Mouse (Mus musculus) urinary bladder, postnatal 36 days (tissue): ENCODE data around the gene Pim1.
A peak's percentile ranks its signal among the peaks of the same experiment; 100 is the strongest.
"Not testable (repeated sequence)": the region's sequence is repeated elsewhere in the genome, so short reads cannot be mapped to it uniquely, and the experiment has no call there.

Source experiments
- DNase-seq, 2 experiments: peaks; one replicate each; pipeline ENCODE4 v3.0.0; 2022; ENCODE audit warnings: low spot score in 2 of 2, mixed read lengths in 1 of 2

The Pim1 gene

DNA sequence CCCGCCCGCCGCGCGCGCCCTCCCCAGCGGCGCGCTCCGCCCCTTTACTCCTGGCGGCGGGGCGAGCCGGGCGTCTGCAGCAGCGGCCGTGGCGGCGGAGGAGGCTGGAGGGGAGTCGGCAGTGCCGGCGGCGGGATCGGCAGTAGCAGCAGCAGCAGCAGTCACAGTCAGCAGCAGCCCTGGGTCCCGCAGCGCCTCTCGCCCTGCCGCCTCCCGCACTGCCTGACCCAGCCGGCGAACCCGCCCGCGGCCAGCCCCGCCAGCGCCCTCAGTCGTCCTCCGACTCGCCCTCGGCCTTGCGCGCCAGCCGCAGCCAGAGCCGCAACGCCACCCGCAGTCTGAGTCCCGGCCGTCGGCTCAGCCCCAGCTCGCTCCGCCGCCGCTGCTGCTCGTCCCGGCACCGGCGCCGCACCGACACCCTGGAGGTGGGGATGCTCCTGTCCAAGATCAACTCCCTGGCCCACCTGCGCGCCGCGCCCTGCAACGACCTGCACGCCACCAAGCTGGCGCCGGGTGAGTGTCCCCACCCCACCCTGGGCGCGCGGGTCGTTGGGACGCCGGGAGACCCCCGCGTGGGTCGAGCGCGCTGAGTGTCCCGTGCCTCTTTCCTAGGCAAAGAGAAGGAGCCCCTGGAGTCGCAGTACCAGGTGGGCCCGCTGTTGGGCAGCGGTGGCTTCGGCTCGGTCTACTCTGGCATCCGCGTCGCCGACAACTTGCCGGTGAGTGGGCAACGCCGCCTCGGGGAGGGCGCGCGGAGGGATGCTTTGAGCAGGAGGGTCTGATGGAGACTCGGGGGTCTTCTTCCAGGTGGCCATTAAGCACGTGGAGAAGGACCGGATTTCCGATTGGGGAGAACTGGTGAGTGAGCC lies at the start of gene Pim1:
TSS of gene Pim1 (plus strand) at position 41 of the 869 bp plus-strand sequence.
- DNase-seq = peak in 1 of 2 experiments; percentile 20

DNA sequence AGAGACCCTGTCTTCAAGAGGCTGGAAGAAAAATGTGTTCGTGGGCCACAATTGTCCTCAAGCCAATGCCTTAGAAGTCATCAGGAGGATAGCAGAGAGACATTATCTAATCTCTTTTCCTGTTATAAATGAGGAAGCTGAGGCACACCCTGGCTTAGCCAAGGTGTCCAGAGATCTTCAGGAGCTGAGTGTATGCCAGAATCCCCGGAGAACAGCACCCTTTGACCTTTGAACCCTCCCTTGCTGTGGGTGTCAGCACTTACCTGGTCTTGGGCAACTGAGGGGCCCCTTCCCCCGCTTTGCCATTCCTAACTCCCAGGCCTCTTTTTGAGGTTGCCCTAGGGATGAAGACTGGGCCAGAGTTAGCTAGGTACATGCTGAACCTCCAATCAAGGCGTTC lies 49.0 kb upstream of the Pim1 start:
- DNase-seq = no peak

DNA sequence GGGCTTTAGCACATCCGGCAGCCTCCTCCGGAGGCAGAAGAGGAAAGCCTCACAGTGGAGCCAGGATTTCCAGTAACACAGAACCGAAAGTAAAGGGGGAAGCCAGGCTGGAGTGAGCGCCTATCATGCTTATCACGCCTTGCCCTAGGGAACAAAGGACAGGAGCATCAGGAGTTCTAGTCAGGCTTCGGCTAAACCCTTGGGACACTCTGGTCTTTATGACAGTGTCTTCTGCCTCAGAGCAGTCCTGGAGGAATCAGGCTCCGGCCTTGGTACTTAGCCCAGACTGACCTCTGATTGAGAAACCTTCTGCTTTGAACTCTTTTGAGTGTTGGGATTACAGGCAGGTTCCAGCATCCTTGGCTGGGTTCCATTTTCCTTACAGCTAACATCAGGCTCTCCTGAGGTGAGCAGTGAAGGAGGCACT lies 48.4 kb upstream of the Pim1 start:
- DNase-seq = no peak

- no peak for DNase-seq
Measured at GRCm38 (mm10) chr17:29443724-29444123, 46.8 kb upstream of the Pim1 start.

GRCm38 (mm10) chr17:29445072-29445471 lies 45.5 kb upstream of the Pim1 start:
- no peak for DNase-seq

GRCm38 (mm10) chr17:29447323-29447722 lies 43.2 kb upstream of the Pim1 start:
- DNase-seq = no peak

DNA sequence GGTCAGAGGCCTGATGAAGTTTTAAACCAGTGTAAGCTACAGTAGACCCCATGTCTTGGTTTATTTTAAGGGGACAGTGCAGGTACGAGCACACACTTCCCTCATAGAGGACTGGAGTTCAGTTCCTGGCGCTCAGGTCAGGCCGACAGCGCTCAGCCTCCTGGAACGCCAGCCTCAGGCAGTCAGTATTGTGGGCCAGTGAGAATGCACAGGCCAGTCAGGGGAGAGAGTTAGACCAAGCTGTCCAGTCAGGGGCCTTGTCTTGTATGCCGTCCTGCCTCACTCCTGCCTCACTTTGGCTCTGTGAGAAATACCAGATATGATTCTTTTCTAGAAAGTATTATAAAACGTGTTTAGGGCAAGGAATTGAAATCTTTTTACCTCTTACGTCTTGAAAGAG lies 42.5 kb upstream of the Pim1 start:
- DNase-seq = no peak

DNA sequence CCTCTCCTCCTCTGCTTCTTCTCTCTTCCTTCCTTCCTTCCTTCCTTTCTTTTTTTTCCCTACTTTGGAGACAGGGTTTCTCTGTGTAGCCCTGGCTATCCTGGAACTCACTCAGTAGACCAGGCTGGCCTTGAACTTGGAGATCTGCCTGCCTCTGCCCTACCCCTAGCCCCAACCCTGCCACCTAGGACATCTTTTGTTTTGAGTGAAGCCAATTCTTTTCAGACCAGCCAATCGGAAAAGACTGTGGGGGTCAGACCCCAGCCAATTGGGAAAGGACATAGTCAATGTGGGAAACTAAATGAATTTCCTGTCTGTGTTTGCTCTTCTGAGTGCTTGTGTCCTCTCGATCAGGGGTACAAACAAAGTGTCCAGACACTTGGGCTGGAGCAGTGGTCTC lies 42.0 kb upstream of the Pim1 start:
- DNase-seq = no peak

DNA sequence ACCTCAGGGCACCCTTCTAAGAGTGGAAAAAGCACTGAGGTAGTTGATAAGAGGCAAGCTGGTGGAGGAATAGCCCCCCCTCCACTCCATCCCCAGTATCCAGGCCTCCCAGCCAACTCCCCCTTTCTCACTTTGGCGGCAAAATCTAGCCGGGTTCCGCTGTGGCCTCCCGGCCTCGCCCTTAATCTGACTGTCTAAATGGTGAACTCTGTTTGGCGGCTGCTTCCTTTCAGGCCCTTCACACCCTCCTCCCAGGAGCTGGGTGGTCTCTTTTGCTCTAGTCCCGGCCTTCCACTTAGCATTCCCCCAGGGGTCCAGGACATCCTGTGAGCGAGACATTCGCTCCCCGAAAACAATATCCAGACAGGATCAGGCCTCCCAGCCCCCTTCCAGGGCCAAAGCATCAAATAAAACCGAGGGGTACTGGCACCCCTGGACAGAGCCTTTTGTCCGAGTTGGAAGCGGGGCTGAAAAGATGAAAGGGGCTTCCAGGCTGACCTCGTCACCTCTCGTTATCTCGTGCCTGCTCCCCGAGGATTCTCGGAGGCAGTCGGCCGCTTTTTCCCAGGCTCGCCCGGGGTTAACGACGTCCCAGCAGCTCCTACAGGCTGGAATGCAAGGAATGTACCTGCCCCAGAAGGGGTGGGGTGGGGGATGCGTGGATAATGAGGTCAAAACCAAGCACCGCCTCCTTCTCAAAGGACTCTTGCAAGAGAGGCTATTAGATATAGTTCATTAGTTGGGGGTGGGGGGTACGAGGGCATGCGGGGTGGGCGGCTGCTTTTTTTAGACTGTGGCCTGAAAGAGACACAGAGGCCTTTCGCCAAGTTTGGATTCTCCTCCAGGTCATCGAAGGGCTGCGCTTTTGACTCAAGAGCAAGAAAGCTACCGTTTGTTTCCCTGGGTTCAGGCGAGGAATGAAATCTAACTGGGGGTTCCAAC lies 39.4 kb upstream of the Pim1 start:
- no peak for DNase-seq

GRCm38 (mm10) chr17:29451841-29452210 lies 38.7 kb upstream of the Pim1 start:
- no peak for DNase-seq

GRCm38 (mm10) chr17:29454119-29454518 lies 36.4 kb upstream of the Pim1 start:
- DNase-seq = not testable (repeated sequence)

DNA sequence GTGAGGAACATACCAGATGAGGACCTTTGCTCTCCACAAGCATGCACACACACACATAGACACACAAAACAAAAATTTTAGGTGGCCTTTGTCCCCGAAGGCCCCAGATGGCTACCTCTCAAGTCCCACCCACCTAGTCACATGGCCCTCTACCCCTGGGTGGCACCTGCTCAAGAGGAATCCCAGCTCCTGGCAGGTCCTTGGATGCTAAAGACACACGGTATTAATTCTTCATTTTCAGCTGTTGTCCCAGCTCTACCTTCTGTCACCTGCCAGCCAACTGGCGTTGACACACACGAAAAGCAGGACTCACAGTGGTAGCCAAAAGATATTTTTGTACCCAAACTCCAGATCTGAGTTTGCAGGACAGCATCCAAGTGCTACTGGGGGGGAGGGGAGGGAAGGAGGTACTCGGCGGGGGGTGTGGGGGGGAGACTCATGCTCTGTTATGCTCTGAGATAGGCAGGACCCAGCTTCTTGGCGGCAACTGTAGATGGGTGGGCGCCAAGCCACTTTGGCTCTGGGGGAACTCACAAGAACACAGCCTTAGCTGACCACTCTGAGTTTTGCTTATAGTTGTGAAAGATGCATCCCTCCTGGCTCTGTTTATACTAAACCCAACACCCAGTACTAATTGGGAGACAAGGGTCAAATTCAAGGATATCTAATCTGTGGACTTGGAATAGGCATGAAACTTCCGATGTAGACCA lies 35.0 kb upstream of the Pim1 start:
- no peak for DNase-seq

- DNase-seq = no peak
Measured at GRCm38 (mm10) chr17:29456476-29456875, 34.1 kb upstream of the Pim1 start.

DNA sequence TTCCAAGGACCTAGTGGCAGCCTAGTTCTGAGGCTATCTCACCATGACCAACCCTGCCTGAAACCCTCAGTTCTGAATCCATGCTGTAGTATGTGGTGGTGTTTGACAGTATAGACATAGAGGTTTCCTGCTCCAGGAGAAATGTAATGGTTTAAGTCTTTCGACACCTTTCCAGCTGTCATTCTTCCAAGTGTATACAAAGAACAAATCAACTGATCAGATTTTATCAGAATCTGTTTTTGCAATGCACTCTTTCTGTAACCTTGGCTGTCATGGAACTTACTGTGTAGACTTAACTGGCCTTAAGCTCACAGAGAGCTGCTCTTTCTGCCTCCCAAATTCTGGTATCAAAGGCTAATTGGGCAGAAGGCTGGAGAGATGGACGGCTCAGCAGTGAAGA lies 33.6 kb upstream of the Pim1 start:
- no peak for DNase-seq

DNA sequence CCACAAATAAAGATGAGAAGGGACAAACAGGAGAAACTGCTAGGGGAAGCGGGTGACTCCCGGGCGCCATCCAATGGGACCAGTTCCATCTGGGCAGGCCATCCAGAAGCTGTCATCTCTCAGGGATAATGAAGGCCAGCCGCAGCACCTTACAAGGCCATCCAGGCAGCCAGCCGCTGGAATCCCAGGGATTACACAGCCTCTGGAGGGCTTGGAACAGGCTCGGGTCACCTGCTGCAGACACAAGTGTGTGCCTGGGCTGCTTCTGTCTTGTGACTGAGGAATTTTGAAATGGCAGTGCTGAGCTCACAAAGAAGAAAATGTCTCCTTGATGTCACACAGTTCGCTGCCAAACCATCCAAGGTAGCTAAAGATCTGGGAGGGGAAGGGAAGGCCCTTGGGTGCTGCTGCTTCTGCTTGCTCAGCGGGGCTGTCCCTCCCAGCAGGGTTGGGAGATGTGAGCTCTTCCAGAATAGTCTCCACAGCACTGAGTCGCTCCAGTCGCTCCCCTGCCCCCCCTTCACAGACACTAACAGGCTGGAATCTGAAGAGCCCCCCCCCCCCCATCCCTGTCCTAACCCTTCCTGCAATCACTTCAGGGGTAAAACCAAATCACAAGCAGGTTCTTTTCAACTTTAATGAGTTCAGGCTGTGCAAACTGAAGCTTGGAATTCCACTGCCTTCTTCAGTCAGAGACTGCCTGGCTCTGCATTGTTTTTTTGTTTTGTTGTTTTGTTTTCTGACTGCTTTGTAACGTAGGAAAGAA lies 32.6 kb upstream of the Pim1 start:
- no peak for DNase-seq

DNA sequence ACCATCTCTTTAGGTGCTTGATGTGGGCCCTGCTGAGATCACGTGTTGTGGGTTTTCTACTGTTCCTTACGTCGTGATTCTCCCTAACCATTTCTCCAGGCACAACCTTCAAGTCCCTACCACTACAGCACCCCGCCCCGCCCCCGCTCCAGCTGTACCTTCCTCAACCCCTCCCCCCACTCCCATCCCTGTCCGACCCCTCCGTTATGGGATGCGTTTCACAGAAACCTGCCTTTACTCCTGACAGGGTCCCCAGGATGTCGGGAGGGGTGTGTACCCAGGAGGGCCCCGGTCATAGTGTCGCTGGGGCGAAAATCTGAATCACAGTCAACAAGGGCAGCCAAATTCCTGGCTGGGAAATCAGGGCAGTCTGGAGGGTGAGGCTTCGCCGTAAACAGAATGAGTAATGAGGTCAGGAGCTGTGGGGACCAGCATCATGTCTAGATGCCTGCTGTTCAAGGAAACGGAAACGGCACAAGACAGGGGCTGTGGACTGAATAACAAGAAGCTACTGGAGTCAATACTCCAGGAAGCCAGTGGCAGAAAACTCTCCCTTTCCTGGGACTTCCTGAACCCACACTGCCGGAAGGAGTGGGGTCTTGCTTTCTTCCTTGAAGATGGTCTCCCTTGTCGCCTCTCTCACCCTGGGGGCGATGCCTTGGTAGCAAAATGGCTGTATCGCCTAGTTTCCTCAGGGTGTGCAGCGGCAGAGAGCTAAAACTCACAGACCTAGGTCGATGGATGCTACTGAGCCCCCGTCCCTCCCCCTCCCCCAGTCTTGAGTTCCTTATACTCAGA lies 31.0 kb upstream of the Pim1 start:
- peak in 1 of 2 experiments; percentile 64 for DNase-seq

- no peak for DNase-seq
Measured at GRCm38 (mm10) chr17:29460119-29460505, 30.4 kb upstream of the Pim1 start.

DNA sequence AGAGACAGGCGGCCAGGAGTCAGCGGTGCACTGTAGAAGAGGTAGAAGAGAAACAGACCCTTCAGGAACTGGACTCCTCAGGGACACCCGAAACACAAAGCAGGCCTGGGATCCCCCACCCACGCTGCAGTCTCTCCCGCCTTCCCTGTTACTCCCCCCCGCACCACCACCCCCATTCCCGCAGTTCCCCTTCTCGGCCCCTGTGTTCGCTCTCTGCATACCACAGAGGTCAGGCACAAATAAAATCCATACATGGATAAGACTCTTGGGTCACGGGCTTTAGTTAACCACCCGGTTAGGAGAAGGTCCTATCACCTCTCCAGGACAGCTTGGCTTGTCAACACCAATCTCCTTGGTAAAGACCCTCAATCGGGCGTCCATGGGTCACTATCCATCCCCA lies 26.9 kb upstream of the Pim1 start:
- no peak for DNase-seq

DNA sequence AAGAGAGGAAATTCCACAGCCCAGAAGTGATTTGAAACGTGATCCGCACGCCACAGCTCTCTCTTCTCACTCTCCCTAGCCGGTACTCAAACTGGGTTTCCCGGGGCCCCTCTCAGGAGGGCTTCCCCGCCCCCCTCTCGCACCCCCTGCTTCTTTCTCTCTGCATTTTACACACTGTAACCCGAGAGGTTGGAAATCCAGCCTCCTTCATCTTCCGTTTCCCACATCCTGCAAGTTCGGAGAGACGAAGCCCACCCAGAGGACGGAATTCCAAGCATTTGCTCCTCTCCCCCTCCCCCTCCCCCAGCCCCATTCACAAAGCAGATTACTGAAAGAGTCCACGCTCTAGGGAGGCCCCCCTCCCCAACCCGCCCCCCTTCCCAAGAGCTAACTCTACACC lies 26.5 kb upstream of the Pim1 start:
- DNase-seq = no peak

GRCm38 (mm10) chr17:29464519-29465140 lies 25.9 kb upstream of the Pim1 start:
- no peak for DNase-seq
